Mouse (Mus musculus) cerebellum, postnatal 4 days (tissue): ENCODE data around the gene Lrrc17.
"Not testable (repeated sequence)": the region's sequence is repeated elsewhere in the genome, so short reads cannot be mapped to it uniquely, and the experiment has no call there.

Experiments used
- DNase-seq, 2 experiments: peaks; one replicate each; pipeline ENCODE4 v3.0.0; 2022; ENCODE audit warnings: low spot score in 2 of 2, mixed read lengths in 1 of 2

Lrrc17 gene

DNA sequence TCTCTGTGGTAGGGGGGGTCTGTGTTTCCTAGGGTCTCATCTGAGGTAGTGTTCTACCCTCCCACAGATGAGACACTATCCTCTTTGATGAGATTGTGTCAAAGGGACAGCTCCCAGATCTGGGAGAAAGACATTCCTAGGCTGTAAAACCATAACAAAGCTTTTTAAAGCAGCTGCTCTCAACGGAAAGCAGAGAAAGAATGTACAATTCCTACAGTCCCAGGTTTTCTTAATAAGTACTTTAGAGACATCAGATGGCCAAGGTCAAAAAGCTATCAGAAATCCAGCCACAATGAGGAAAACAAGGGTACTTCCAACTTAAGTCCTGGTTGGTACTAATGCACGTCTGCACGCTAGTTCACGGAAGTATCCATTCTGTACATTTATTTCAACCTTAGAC is 1.1 kb upstream of the Lrrc17 start:
- no peak for DNase-seq

GRCm38 (mm10) chr5:21544821-21545220 is 1.5 kb downstream of the Lrrc17 start:
- no peak for DNase-seq

GRCm38 (mm10) chr5:21545227-21545626 is 1.9 kb downstream of the Lrrc17 start:
- DNase-seq, result no peak

- peak in 1 of 2 experiments; percentile 7 for DNase-seq
Observed at GRCm38 (mm10) chr5:21545786-21546185, 2.4 kb downstream of the Lrrc17 start.

DNA sequence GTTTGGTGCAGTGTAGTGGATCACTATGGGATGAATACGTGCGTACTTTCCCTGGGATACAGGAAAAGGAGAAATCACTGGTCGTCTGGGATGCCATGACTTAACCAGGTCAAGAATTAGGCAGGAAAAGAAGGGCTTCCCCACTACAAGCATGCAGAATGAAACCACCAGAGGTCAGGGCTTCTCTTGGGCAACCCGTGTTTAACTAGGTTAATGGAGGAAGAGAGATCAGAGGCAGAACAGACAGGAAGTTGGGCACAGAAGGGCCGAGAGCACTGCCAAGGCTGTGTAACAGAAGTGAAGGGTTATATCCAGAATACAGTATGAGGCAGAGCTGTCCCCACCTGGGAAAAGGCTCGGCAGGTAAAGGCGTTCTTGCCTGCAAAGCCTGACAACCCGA is 3.6 kb downstream of the Lrrc17 start:
- no peak for DNase-seq

GRCm38 (mm10) chr5:21553685-21554084 is 10.3 kb downstream of the Lrrc17 start:
- no peak for DNase-seq

- no peak for DNase-seq
Observed at GRCm38 (mm10) chr5:21554732-21555131, 11.4 kb downstream of the Lrrc17 start.

- DNase-seq, result no peak
Observed at GRCm38 (mm10) chr5:21556502-21556901, 13.1 kb downstream of the Lrrc17 start.

DNA sequence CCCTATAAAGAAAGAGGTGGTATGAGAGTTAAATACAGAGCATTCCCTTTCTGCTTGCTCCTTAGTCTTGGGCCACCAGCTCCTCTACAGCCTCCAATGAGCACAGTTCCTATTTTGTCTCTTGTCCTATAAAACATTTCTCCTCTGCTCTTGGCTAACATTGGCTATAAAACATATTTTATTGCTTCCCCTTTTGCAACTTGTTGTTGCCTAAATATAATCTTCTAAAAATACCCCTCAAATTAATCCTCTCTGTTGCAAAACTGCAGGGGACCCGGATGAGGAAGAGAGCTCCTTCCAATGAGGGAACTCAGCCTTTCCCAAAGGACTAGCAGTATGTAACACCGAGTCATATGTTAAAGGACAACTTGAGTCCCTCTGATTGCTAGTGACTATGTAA is 20.6 kb downstream of the Lrrc17 start:
- DNase-seq, result no peak

- no peak for DNase-seq
Observed at GRCm38 (mm10) chr5:21565392-21566065, 22.2 kb downstream of the Lrrc17 start.

GRCm38 (mm10) chr5:21567784-21568183 is 24.4 kb downstream of the Lrrc17 start:
- DNase-seq, result no peak

DNA sequence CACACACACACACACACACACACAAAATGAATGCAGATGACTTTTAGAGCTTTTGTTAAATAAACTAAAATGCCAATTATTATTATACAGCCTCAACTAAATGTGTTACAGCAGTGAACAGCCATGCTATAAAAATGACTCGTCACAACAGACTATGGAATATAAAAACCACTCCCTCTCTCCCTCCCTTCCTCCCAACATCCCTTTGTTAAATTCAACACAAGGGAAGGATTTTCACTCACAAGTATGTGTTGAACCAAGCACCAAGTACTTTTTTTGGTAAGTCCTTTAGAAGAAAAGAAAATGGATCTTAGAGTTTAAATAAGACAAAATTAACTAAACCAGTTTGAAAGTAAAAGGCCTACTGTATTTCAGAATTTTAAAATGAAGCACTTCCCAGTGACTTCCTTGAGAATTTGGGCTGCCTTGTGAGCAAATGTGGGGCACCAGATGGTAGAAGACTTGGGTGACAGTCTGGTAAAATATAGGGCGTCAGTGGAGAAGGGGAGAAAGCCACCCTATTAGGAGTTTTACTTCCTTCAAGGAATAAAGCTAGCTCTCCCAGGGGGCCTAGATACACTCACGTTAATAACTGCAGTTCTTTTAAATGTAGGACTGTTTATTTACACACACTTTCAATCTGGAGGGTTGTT is 29.5 kb downstream of the Lrrc17 start:
- no peak for DNase-seq

DNA sequence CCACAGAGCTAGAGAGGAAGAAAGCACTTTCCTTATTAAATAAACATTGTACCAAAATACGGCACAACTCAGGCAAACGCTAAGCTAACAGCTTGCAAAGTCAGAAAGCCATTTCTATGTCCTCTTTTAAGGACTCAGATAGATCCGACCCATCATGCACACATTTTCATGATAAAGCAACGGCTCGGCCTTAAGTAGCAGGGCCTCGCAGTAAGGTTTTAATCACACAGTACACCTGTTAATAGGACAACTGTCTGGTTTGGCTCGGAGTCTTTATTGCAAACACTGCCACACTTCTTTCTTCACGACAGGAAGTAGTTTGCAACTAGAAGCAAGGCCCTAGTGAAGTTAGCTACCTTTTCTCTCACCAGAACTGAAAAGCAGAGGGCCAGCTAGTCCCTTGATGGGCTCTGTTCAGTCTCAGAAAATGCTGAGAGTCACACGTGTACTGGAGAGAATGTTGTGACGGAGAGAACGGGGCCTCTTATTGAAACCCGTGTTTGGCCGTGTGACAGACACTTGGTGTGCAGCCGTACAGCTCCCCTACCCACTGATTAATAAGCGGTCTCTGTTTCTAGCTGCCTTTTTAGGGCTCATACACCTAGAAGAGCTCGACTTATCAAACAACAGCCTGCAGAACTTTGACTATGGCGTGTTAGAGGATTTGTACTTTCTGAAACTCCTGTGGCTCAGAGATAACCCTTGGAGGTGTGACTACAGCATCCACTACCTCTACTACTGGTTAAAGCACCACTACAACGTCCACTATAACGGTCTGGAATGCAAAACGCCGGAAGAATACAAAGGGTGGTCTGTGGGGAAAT is 31.2 kb downstream of the Lrrc17 start:
- no peak for DNase-seq

GRCm38 (mm10) chr5:21575210-21575550 is 31.8 kb downstream of the Lrrc17 start:
- DNase-seq, result no peak

GRCm38 (mm10) chr5:21578136-21578535 is 34.8 kb downstream of the Lrrc17 start:
- no peak for DNase-seq

GRCm38 (mm10) chr5:21586763-21587162 is 43.4 kb downstream of the Lrrc17 start:
- peak in 1 of 2 experiments; percentile 42 for DNase-seq

- no peak for DNase-seq
Observed at GRCm38 (mm10) chr5:21587683-21588082, 44.3 kb downstream of the Lrrc17 start.

DNA sequence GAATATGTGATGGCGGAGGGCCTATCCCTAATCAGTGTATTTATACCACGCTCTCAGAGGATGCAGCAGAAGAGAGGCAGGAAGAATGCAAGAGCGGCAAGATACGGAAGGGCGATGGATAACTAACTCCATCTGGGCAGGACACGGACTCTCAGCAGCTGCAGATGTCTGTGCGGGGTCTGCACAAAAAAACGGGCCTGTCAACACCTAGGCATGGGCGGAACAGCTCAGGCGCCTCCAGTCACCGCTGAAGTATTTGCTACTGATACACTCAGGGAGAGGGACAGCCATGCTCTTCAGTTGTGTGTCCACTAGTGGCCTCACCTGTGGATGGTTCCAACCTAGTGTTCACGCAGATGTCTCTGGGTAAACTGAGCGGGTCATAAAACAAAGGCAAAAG is 44.9 kb downstream of the Lrrc17 start:
- no peak for DNase-seq

- DNase-seq, result no peak
Observed at GRCm38 (mm10) chr5:21592106-21592505, 48.7 kb downstream of the Lrrc17 start.

DNA sequence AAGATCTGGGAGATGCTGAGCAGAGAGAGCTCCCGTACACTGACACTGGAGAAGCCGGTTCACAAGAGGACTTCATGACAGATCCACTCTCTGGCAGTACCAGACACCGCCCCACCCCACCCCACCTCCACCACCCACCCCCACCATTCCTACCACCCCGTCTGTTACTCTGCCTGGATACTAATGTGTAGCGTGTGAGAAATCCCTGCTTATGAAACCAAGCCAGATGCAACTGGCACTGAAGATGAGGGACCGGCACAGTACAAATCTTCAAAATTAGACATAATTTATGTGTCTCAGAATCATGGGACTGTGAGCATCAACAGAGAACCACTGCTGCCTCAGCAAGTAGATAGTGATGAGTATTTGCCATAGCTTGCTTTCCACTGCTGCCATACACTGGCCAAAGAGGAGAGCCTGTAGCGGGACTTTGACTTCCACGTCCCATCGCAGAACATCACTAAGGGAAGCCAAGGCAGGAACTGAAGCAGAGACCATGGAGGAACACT is 49.9 kb downstream of the Lrrc17 start:
- no peak for DNase-seq

DNA sequence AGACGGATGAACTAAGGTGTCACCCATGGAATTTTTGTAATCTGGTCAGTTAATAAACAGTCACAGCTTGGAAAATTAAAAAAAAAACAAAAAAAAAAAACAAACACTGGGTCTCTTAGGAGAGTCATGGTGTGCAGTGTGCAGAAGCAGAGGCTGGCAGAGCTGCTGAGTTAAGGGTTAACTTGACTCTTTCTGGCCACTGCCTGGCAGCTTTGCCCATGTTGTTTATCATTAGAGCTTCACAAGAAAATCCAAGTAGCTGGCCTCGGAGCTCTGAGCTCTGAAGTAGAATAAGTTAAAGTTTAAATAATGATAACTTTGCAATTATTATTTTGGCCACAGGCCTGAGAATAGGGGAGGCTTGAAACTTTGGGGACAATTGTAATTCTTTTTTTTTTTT is 56.2 kb downstream of the Lrrc17 start:
- DNase-seq, result not testable (repeated sequence)

- no peak for DNase-seq
Observed at GRCm38 (mm10) chr5:21599961-21600360, 56.6 kb downstream of the Lrrc17 start.

DNA sequence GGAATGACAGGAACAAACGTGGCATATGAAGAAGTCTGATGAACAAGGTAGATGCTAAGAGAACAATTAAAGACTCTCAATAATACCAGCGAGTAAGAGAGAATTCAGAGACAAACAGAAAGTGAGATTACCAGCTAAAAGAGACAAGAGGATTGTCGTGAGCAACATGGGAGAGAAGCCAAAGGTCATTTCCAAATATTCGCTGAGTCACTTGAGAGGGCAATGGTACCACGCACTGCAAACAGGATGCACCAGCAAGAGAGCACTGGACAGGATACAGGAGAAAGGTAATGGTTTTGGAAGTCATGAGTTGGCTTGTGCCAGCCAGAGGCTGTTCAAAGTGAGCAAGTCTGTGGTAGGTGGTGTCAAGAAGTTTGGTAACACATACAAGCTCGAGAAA is 62.6 kb downstream of the Lrrc17 start:
- no peak for DNase-seq
